Mouse (Mus musculus): ENCODE measurements around the gene Galnt9.
A peak's percentile ranks its signal among the peaks of the same experiment; 100 is the strongest.

- TF ChIP-seq CTCF (IDR thresholded peaks at IDR 0.05; ENCODE audit: low read depth) (0 out of 2 replicates have a peak, but pooled peaks have one; percentile 6), EP300 (IDR thresholded peaks at IDR 0.05; ENCODE audit: low read depth) (no peak)
Measured at GRCm38 (mm10) chr5:110665486-110666121, 121.4 kb downstream of the Galnt9 start.
